Mouse (Mus musculus) left cerebral cortex, adult 2 months (tissue): ENCODE results near the gene Nrtn. TPM values are rescaled to one million over a fixed set of nuclear protein-coding genes. Genes with fewer than 3 reads are reported as not detected.
A peak's percentile ranks its signal among the peaks of the same experiment; 100 is the strongest.

ENCODE experiments used
- DNase-seq, 2 experiments: peaks; one replicate each; pipeline ENCODE4 v3.0.0; 2021 to 2022; ENCODE audit warnings: low spot score in 2 of 2, mixed read lengths in 1 of 2; ENCODE audit errors: extremely low spot score in 1 of 2
- H3K27ac ChIP-seq: fragments of 200-600 bp; 2 replicates; pipeline ENCODE4 v1.8.1; 2022
- H3K4me3 ChIP-seq: fragments of 200-600 bp; 2 replicates; pipeline ENCODE4 v1.8.1; 2022
- CTCF ChIP-seq: fragments of 200-600 bp; IDR thresholded peaks from 2 replicates; pipeline ENCODE4 v1.8.1; 2022; ENCODE audit warnings: antibody characterized with exemption, mild to moderate bottlenecking, moderate library complexity
- intact Hi-C: fragments of 180-260 bp; cut with DNase I; formaldehyde crosslinking; loops from one replicate; pipeline ENCODE4 v1.15.1; 2025
- total RNA-seq, 2 experiments: library from RNA; stranded (reverse); gene quantifications; 2 replicates each; pipeline ENCODE4 v1.2.3; 2021

The Nrtn gene
- total RNA-seq, 2 experiments from 2014 or later, result 4.1 to 4.5 TPM

DNA sequence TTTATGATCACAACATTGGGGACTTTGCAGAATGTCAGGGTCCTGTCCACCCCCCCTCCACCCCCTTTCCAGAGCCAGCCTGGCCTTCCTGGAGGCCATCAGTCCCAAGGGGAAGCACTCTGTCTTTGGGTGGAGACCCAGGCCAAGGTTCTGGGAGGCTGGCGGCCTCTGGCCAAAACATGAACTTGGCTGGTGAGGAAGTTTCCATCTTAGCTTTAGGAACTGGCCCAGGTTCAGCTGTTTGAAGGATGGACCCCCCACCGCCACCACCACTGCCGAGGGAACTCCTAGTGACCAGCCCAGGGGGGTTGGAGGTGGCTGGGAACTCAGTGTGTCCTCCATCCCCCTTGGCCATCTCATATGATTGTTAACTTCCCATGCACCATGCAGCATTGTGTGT lies 3.7 kb upstream of the Nrtn start:
- intact Hi-C loops, result loop anchor here (5.0 kb wide), 2 partner anchors 89 to 149 kb away; partner anchors contain the start of genes Ranbp3 and Rpl36
- H3K4me3 ChIP-seq, result no peak overlapping the region
- no peak for TF ChIP-seq CTCF
- no peak for DNase-seq
- H3K27ac ChIP-seq, result no peak overlapping the region

DNA sequence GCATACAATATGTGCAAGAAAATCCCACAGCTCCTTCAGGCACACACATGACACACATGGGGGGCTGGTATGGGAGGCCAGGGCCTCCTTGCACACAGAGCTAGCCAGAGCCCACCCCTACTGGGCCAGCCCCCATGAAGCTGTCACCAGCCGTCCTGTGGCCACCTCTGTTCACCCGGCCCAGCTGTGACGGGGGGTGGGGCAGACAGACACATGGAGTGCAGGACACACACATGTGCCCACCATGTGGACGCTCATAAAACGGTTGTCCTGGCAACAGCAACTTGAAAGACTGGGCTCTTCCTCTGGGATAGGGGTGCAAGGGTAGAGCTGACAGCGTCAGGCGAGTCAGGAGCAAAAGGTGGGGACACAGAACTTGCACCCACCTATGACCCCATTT lies 1.9 kb upstream of the Nrtn start:
- intact Hi-C loops, result no loop called here
- H3K27ac ChIP-seq, result no peak overlapping the region
- no peak for DNase-seq
- no peak for TF ChIP-seq CTCF
- no peak overlapping the region for H3K4me3 ChIP-seq

DNA sequence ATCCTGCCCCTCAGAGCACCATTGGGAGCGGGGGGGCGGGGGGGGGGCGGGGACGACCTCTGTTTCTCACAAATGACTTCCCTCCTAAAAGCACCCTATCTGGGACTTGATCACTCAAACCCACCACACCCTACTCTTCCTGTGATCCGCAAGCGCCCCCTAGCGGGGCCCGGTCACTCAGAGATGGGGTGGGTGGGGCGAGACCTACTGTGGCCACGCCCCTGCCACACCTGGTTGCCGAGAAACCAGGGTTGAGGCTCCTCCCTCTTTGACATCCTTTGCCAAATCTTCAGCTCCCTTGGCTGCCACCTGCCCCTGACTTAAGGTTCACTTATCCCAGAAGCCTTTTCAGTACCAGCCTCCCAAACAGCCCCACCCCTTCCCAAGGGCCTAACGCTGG lies 802 bp upstream of the Nrtn start:
- no peak overlapping the region for H3K27ac ChIP-seq
- H3K4me3 ChIP-seq, result no peak overlapping the region
- intact Hi-C loops, result no loop called here

DNA sequence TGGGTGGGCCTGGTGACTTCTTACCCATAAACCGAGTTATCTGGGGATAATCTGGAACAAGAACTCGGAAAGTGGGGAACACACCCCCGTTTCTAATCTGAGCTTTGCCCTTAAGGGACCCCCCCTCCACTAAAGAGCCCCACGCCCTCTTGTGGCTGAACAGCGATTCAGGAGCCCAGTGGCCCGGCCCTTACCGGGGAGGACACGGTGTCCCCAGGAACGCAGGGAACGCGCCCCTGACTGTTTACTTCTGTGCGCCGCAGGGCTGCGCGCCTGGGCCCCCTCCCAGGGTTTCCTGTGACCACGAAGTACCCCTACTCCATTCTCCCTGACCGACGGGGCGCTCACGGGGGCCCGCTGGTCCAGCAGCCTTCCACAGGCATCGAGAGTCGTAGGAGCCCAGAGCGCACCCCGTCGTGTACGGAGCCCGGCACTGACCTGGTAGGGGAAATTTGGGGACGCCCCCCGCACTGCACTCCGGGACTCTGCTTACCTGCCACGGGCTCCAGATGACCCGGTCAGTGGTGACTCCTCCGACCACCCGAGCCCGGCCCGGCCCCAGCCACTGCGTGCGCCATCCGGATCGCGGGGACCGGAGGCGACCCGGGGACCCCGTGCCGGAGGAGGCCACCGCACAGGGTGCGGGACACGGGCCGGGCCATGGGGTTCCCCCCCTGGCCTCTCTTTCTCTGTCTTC lies 479 bp downstream of the Nrtn start:
- DNase-seq, result no peak
- peak; percentile 41 for TF ChIP-seq CTCF
- H3K27ac ChIP-seq, result no peak overlapping the region
- intact Hi-C loops, result loop anchor here (1.0 kb wide), 1 partner anchor 40 kb away; the partner anchor contains the start of gene Ndufa11
- peak overlapping the region; percentile 36 for H3K4me3 ChIP-seq

More for the DNA sequence above, 802 bp upstream of the Nrtn start:
- TF ChIP-seq CTCF, result peak; percentile 64
- peak; percentile 60 to 64 for DNase-seq

DNA sequence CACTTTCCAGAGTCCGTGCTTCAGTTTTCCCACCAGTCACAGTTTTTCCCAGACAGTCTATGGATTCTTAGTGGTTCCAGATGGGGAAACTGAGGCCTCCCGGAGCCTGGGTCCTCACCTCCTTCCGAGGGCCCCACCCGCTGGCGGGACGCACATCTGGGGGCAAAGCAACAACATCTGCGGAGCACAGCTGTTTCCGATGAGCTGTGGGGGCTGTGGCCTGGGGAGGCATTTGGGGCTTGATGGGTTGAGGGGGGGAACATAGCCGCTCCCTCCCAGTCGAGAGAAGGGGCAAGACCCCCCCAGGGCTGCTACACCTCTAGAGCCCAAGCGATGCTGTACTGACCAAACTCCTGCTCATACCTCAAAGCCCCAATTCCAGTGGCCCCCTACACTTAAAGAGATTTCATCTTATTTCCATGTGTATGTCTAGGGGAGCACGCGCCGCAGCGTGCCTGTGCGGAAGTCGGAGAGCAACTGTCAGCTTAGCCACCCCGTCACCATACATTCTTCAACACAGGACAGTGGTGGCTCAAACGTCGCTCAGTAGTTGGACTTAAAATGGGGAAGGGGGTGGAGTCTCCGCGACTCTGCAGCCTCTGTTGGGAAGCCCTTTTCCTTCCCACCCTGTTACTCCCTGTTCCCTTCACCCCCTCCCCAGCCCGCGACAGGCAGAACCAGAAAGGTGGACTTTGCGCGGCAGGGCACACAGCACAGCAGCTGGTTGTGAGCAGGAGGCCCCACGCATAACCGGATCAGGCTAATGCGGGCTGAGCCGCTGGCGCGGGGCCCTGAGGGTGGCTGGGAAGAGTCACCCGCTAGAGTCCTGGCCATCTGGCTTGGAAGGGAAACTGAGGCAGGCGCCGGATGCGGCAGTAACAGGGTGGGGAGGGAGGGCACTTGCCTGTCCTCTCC lies 2.8 kb downstream of the Nrtn start:
- H3K27ac ChIP-seq, result no peak overlapping the region
- H3K4me3 ChIP-seq, result no peak overlapping the region
- intact Hi-C loops, result no loop called here
- TF ChIP-seq CTCF, result no peak
- no peak for DNase-seq

DNA sequence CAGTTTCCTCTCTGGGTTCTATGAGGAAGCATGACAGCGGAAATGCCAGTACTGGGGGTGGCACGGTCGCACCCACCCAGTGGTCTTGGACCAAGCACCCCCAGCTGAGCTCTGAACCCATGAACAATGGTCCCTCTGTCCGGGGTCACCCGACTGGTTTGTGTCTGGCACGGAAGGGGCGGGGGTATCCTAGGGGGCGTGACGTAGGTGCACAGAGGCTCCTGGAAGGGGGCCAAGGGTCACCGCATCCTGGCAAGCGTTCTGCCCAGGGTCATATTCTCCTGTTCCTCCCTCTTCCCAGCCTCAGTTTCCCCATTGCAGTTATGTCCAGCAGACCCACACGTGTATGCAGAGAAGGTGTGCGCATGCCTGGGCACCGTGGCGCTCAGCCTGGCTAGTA lies 3.9 kb downstream of the Nrtn start:
- no peak for TF ChIP-seq CTCF

DNA sequence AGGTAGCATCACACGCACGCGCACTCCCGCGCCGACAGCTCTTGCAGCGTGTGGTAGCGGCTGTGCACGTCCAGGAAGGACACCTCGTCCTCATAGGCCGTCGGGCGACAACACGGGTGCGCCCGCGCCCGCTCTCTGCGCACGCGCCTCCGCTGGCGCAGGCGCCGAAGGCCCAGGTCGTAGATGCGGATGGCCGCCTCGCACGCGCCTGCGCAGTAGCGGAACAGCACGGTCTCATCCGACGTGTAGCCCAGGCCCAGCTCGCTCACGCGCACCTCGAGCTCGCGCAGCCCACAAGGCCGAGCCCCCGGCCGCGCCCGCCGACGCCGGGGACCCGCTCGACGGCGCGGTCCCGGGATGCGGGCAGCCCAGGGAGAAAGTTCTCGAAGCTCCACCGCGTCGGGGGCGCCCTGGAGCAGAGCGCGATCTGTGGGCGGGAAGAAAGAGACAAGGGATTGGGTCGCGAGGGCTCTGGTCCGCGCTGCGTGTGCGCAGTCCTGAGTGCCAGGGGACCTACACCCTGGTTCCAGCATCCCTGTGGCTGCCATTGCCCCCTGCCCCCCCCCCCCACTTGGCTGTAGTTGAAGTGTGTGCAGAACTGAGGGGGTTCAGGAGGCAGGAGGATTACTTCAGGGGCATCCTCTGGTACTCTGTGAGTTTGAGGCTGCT lies 5.8 kb downstream of the Nrtn start:
- TF ChIP-seq CTCF, result no peak
- no peak for DNase-seq
- Histone ChIP-seq H3K4me3 (no peak overlapping the region), H3K27ac (no peak overlapping the region)
- intact Hi-C loops, result no loop called here

More for the DNA sequence above, 3.9 kb downstream of the Nrtn start:
- no peak overlapping the region for H3K27ac ChIP-seq
- H3K4me3 ChIP-seq, result no peak overlapping the region
- no peak for DNase-seq
- intact Hi-C loops, result no loop called here

DNA sequence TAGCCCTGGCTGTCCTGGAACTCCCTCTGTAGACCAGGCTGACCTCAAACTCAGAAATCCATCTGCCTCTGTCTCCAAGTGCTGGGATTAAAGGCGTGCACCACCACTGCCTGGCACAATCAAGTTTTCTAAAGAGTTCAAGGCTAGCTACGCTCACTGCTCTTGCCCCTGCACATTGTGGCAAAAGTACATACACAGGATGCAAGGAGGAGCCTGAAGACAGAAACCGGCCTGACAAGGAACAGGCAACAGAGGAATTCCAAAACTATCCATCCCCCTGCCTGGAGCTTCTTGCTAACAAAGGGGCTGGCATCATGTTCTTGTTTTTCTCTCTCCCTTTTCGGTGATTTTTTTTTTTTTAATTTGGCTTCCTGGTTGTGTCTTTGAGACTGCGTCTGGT lies 13.2 kb downstream of the Nrtn start:
- Histone ChIP-seq H3K4me3 (no peak overlapping the region), H3K27ac (no peak overlapping the region)
- intact Hi-C loops, result no loop called here
- no peak for DNase-seq
- no peak for TF ChIP-seq CTCF

DNA sequence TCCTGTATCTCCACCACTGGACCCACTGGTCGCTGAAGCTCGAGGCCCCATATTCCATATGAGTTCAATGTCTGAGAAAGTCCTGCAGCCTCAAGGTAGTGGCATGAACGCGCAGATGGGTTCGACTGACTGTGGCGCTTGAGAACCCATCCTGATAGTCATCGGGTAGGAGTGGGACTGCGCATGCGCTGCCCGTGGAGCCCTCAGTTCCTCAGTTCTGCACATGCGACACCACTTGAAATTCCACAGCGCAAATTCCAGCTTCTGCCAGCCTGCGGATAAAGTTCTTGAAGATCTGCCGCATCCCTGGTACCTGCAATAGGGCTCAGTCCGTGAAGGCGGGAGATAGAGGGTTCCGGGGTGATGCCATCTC lies 16.6 kb downstream of the Nrtn start:
- Histone ChIP-seq H3K4me3 (no peak overlapping the region), H3K27ac (no peak overlapping the region)
- TF ChIP-seq CTCF, result no peak
- DNase-seq, result no peak
- intact Hi-C loops, result no loop called here

DNA sequence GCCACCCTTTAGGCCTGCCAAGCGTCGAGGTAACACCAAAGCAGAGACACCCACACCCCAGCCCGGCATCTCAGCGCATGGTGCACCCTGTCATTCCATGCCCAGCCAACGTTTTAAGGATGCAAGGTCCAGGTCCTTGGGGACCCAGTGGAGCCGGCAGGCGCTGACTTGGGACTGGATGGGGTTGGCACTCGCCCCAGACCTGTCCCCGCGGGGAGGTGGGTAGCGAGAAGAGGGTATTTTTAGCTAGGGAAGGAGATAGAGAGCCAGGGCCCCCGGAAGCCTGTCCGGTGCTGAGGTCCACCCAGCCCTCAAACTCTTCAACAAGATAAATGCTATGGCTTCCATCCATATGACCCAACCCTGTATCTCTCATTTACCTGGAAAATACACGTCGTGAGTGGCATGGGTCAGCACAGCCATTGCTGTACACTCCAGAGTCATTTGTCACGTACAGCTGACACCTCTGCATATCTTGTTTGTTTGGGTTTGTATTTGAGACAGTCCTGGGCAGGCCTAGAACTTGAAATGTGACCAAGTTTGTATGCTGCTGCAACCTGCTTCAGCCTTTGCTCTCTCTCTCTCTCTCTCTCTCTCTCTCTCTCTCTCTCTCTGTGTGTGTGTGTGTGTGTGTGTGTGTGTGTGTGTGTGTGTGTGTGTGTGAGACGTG lies 17.1 kb downstream of the Nrtn start:
- Histone ChIP-seq H3K27ac (no peak overlapping the region), H3K4me3 (no peak overlapping the region)
- no peak for TF ChIP-seq CTCF
- DNase-seq, result no peak
- intact Hi-C loops, result no loop called here

DNA sequence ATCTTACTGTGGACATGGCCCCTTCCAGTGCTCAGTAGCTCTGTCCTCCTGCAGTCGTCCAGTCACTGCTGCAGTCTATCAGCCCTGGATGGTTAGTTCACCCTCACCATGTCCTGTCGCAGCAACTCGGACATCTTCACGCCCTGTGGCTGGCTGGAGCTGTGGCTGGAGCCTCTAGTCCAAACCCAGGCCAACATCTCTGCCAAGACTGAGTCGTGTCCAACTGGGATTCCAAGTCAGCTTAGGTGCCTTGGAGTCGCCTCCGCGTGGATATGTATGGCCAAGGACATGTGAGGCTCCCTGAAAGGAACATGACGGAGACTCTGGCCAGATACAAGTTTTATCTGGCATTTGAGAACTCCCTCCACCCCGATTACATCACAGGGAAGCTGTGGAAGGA lies 19.1 kb downstream of the Nrtn start:
- Histone ChIP-seq H3K4me3 (no peak overlapping the region), H3K27ac (no peak overlapping the region)
- intact Hi-C loops, result no loop called here
- no peak for DNase-seq
- no peak for TF ChIP-seq CTCF
